Mouse (Mus musculus) left cerebral cortex, postnatal 36 days (tissue): Measurements from ENCODE around the gene Fam166b. TPM values are rescaled to one million over a fixed set of nuclear protein-coding genes. Genes with fewer than 3 reads are reported as not detected.
A peak's percentile ranks its signal among the peaks of the same experiment; 100 is the strongest.

ENCODE experiments used
- DNase-seq, 2 experiments: peaks; one replicate each; pipeline ENCODE4 v3.0.0; 2021 to 2022; ENCODE audit warnings: low spot score in 2 of 2, mixed read lengths in 1 of 2
- intact Hi-C: fragments of 180-260 bp; cut with DNase I; formaldehyde crosslinking; loops from one replicate; pipeline ENCODE4 v1.15.1; 2025
- total RNA-seq, 2 experiments: library from RNA; stranded (reverse); gene quantifications; 2 replicates each; pipeline ENCODE4 v1.2.3; 2021

Fam166b gene
- total RNA-seq, 2 experiments from 2014 or later: 0.69 to 1.4 TPM

DNA sequence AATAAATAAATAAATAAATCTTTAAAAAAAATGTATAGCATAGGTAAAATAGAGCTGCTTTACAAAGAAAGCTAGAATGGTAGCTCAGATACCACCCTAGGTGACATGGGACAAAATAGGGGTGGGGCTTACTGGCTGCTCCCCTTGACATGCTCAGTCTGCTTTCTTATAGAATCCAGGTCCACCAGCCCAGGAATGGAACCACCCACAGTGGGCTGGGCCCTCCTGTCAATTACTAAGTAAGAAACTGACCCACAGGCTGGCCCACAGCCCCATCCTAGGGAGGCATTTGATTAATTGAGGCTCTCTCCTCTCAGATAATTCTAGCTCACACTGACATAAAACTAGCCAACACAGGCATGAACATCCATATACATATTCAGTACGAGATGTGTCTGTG is 3.9 kb upstream of the Fam166b start:
- intact Hi-C loops: no loop called here
- DNase-seq: no peak

DNA sequence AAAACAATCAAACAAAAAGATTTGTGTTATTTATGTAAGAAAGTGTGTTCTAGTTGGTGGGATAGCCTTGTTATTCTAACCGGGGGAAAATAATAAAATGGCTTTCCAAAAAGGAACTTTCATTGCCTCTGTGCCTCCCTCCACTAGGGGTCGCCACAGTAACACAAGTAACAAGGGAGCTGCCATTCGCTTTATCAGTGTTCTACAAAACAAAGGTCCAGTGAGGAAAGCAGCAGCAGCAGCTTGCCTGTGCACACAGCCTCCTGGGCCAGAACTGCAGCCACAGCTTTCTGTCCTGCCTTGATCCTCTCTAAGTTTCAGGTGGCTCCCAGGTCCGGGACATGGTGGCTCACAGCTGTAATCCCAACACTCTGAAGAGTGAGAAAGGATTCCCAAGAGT is 2.8 kb upstream of the Fam166b start:
- DNase-seq: peak; percentile 72 to 73
- intact Hi-C loops: no loop called here

DNA sequence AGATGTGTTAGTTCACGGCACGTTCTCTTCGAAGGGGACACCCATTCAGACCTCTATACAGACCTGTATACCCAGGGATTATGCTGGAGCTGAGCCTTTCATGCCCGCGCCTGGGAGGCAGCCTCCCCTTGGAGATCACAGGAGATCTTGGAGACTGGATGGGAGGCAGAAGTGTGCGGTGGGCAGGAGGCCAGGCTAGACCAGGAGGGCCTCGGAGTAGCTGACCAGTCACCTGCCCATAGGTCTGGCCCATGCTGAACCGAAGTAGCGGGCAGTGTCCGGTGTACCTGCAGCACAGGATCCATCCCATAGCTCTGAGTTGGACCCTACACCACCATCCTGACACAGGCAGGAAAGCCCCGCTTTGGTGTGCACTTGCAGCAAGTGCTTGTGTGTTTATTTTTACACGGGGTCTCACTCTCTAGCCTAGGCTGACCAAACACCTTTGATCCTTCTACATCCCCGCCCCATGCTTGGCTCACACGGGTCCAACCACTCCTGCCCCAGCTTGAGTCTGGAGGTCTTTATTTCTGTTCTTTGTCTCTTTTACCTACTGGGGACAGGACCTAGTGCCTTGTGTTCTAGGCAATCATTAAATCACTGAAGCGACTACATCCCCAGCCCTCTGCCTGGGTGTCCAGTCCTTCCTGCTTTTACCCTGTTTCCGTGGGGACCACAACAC is 613 bp downstream of the Fam166b start:
- no peak for DNase-seq
- intact Hi-C loops: no loop called here

DNA sequence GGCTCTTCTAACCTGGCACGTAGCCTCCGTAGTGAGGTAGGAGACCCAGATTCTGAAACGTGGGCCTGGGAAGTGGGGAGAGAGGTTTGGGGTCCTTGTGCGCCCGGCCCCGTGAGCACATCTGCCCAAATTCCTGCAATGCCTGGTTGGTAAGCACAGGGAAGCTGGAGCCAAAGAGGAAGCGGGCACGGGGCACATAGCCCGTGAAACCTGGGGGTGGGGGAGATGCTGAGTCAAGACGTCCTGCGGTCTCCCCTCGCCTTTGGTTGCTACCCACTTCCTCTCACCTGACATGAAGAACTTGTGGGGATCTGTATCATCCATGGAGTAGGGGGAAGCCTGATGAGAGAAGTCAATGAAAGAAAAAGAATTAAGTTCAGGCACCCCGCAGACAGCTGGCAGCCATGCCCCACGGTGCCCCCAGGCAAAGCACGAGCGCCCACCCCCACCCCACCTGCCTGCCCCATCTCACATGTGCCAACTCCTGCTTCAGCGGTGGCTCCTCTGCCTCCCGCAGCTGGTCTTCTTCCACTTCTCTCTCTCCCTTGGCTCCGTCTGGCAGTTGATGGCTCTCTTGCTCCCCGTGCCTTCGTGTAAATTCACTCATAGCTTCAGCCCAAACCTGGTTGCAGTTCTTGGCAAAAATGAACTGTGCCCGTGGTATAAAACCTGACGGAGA is 1.3 kb downstream of the Fam166b start:
- intact Hi-C loops: no loop called here
- DNase-seq: no peak

DNA sequence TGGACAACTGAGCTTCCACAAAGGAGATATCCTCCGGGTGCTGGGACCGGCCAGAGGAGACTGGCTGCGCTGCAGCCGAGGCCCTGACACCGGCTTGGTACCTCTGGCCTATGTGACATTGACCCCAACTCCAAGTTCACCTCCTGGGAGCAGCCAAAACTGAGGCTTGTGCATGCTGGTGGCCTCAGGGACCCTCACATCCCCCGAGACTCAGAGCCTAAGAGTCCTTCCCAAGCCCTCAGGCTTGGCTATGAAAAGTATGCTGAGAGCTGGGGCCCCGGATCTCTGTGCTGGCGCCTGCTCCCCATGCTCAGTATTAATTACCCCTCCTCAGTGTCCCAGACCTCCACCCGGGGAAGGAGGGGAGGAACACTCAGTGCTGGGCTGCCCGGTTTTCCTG is 2.4 kb downstream of the Fam166b start:
- DNase-seq: no peak
- intact Hi-C loops: no loop called here

DNA sequence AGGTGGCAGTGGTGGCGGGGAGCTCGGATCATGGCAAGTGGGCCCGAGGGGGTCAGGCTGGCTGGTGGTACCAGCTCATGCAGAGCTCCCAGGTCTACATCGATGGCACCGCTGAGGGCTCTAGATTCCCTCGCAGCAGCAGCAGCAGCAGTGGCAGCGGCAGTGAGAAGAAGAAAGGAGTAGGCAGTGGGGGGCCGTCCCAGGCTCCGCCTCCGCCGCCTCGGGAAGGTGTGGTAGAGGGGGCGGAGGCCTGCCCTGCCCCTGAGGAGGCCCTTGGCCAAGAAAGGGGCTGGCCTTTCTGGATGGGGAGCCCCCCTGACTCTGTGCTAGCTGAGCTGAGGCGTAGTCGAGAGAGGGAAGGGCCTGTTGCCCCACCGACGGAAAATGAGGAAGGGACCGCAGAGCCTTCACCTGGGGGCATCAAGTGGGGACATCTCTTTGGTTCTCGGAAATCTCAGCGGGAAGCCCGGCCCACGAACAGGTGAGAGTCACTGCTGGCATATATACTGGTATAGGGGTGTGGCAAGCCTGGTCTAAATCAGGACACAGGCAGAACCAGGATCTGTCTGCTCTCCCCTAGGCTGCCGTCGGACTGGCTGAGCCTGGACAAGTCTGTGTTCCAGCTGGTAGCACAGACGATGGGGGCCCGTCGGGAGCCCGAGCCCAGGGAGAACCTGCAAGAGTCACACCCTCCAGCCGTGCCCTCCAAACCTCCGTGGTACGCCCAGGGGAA is 3.1 kb downstream of the Fam166b start:
- intact Hi-C loops: no loop called here
- DNase-seq: no peak

DNA sequence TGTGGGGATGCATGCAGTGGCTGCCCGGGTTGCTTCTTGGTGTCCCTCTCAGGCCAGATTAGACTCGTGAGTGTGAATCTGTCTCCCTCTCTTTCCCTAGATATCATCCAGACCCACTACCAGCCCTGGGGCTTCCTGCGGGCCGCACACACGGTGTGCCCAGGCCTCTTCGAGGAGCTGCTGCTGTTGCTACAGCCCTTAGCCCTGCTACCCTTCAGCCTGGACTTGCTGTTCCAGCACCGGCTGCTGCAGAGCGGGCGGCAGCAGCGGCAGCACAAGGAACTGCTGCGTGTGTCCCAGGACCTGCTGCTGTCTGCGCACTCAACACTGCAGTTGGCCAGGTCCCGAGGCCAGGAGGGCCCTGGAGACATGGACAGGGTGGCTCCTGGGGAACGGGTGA is 3.7 kb downstream of the Fam166b start:
- DNase-seq: no peak
- intact Hi-C loops: no loop called here

DNA sequence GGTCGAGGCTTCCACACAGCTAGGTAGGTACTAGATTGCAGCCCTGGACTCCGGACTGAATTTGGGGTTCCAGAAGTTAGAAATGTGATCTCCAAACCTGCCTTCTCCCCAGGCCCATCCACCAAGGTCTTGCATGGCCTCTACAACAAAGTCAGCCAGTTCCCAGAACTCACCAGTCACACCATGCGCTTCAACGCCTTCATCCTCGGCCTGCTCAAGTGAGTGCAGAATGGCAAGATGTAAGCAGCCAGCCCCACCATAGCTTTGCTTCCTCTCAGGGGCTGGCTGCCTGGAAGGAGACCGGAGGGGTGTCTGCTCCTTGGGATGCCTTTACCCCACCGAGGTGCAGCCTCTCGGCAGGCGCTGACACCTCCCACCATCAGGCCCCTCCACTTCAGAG is 4.9 kb downstream of the Fam166b start:
- intact Hi-C loops: loop anchor here (5.0 kb wide), 1 partner anchor 377 kb away; the partner anchor contains the start of gene Fam214b
- no peak for DNase-seq

DNA sequence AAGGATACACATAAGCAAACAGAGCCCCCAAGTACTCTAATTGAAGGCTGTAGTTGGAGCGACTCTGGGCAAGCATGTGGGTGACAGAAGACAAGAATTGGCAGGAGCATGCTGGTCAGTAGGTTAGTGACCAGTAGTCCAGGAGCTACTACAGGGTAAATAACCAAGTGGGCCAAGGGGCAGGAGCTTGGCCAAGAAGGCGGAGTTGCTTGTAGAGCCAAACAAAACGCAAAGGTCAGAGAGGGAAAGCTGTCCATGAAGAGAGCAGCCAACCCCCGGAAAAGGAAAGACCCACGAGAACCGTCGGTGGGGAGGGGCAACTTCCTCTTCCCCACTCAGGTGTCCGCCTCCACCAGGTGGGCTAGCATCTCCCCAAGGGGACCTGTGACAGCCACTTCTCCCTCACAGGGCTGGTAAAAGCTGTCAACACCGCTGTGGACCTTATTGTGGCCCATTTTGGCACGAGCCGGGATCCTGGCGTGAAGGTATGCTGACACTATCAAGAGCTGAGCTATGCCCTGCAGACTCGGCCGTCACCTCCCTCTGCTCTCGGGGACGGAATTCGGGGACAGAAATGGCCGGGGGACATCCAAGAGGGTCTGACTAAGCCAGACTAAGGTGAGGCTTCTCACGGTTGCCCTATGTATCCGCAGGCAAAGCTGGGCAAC is 5.5 kb downstream of the Fam166b start:
- intact Hi-C loops: loop anchor here (5.0 kb wide), 1 partner anchor 376 kb away; the partner anchor contains the start of gene Fam214b
- no peak for DNase-seq

DNA sequence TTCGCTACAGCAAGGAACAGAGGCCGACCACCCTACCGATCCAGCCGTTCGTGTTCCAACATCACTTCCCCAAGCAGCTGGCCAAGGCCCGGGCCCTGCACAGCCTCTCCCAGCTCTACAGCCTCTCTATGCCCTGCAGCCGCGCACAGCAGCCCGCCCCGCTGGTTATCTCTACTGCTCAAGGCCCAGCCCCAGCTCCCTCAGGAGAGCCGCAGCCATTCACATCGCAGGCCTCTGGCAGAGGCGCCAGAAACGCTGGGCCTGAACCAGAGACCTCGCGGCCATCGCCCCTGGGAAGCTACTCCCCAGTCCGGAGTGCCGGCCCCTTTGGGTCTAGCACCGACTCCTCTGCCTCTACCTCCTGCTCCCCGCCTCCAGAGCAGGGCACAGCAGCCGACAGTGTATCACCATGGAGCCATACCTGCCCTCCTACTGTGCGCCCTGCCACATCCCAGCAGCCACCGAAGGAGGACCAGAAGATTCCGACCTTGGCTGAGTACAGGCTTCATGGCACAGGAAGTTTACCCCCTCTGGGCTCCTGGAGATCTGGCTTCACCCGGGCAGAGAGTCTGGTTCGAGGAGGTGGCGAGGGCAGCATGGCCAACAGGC is 7.2 kb downstream of the Fam166b start:
- no peak for DNase-seq
- intact Hi-C loops: loop anchor here (1.0 to 5.0 kb wide), 2 partner anchors 68 to 374 kb away; partner anchors contain the start of gene Fam214b

DNA sequence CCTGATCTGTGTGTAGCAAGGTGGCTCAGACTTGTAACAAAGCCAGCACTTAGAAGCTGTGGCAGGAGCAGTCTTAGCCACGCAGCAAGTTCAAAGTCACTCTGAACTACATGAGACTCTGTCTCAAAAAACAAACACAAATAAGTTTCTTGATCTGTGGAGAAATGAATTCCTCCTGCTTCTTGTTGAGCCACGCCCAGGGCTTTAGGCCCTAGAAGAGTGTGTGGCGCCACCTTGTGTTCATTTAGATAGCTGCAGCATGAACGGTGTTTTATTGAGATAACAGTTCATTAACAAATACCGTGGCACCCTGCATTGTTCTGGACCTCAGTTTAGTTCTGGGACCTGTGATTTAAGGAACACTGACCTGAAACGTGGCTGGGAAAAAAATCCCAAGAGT is 8.6 kb downstream of the Fam166b start:
- peak; percentile 63 to 76 for DNase-seq
- intact Hi-C loops: loop anchor here (1.0 to 5.0 kb wide), 2 partner anchors 153 to 373 kb away; partner anchors contain the start of genes Atp8b5 and Fam214b

DNA sequence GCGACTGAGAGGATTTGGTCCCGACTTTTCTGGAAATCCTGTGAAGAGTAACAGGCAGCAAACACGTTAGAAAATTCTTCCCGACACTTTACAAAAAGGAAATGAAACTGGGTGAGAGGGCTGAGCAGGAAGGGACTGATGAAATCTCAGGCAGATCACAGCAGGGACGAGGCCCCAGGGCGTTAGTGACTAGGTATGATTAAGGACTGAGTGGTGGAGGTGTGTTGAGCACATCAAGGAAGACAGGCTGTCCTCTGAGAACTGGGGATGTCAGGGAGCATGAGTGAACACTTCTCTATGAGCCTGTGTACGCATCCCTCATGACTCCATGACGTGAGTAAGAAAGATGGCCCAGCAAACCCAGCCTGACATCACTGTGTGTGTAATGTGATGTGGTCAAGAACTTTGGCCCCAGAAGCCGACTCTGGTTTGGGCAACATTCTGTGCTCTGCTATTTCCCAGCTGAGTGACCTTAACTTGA is 9.1 kb downstream of the Fam166b start:
- intact Hi-C loops: loop anchor here (1.0 to 5.0 kb wide), 3 partner anchors 38 to 373 kb away; partner anchors contain the start of genes Atp8b5 and Fam214b
- DNase-seq: no peak

DNA sequence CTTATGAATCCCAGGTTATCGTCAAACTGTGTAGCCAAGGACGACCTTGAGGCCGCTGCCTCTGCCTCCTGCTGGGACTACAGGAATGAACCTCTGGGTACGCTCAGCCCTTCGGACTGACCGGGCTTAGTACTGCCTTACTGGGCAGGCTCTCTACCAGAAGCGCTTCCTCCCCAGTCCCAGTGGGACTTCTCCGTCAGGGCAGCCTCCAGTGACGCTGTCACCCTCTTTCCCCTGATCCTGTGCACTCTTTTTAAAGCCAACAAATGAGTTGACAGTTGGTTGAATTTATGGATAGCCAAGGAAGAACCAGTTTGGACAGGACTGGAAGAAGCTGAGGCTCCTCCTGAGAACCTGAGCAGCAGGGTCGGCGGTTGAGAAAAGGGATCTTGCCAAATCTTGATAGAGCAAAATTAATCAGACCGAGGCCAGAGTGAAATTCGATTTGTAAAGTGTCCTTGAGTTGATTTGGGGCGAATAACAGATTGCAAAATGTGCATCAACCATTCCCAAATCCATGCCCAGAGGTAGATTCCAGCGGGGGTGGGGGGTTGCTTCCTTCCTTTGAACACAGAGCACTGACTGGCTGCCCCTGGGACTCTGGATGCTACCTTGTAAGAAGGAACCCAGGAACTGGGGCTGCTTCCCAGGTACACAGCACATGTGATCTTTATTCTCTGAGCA is 9.8 kb downstream of the Fam166b start:
- no peak for DNase-seq
- intact Hi-C loops: loop anchor here (1.0 kb wide), 1 partner anchor 37 kb away; no protein-coding TSS in a partner anchor

DNA sequence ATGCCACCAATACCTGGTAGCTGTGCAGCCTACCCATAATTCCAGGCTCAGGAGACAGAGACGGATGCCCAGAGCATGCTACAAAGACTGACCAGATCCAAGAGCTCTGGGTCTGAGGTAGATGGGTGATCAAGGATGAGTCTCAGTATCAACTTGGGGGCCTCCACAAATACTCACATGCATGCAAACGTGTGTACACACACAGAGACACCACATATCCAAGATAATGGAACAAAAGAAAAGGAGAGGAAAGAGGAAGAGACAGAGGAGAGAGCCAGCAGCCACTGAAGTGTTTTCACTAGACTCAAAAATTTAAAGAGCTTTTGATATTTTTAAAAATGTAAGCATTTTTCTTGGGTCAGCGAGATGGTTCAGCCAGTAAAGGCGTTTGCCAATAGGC is 10.5 kb downstream of the Fam166b start:
- intact Hi-C loops: no loop called here
- no peak for DNase-seq

DNA sequence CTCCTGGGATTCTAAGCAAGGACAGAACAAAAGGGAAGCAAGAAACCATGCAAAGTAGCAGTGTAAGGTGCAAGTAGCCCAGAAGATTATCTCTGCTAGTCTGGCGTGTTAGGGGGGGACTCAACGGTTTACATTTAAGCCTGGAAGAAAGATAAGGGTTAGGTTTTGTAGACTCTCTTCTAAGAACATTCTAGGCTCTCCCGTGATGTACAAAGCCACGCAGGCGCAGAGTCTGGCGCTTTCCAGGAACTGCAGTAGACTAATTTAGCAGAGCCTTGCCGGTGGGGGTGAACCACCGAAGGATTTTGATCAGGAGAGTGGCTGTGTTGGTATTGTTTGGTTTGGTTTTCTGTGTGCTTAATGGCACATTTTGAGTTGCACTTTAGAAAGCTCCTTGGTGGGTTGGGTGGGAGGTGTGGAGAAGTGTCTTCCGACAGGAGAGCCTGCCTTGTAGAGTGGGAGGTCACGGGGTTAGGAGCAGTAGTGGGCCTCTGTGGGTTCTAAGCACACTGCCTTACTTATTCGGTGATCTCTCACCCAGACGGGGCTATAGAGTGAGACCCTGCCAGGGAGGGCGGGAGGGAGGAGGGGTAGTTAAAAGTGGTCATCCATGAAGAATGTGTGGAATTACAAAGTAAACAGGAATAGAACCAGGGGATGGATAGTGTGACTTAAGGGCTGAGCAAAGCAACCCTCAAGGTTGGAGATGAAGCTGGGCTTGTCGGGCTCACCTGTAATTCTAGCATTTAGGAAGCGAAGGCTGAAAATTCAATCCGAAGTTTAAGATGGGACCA is 11.5 kb downstream of the Fam166b start:
- intact Hi-C loops: no loop called here
- DNase-seq: no peak

DNA sequence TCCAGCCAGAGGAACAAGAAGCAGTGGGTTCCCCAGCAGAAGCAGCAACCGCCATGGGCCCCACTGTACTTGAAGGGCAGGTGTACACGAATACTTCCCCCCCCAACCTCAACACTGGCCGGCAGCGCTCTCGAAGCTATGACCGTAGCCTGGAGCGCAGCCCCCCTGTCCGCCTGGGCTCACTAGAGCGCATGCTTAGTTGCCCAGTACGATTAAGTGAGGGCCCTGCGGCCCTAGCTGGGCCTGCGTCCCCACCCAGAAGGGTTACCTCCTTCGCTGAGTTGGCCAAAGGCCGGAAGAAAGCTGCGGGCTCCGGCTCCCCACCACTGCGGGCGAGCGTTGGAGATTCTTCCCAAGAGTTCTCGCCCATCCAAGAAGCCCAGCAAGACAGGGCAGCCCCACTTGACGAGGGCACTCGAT is 12.9 kb downstream of the Fam166b start:
- intact Hi-C loops: no loop called here
- DNase-seq: no peak

DNA sequence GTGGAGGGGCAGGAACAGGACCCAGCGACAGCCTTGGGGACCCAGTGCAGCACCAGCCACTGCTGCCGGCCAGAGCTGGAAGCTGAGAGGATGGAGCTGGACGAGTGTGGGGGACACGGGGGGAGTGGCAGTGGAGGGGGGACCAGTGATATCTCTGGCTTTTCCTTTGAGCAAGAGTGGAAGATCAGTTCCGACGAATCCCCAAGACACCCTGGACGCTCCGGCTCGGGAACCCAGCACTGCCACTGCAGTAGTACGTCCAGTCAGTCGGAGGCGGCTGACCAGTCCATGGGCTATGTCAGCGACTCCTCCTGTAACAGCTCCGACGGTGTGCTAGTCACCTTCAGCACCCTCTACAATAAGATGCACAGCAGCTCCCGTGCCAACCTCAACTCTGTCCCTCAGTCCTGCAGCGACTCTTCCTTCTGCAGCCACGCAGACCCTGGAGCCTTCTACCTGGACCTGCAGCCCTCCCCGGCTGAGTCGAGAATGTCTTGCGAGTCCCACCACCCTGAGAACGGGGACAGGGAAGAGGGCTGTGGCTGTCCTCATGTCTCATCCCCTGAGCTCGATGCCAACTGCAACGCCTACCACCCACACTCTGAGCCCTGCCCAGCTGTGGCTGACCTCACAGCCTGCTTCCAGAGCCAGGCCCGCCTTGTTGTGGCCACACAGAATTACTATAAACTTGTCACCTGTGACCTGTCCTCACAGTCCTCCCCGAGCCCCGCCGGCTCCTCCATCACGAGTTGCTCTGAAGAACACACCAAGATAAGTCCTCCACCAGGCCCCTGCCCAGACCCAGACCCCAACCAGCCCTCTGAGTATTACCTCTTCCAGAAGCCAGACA is 13.5 kb downstream of the Fam166b start:
- no peak for DNase-seq
- intact Hi-C loops: no loop called here
